Mouse (Mus musculus): ENCODE results near the gene Hoxd3.

The Hoxd3 gene

GRCm38 (mm10) chr2:74679596-74679971 is 32.1 kb upstream of the Hoxd3 start:
- DNase-seq (ENCODE audit: low read depth) = no peak

DNA sequence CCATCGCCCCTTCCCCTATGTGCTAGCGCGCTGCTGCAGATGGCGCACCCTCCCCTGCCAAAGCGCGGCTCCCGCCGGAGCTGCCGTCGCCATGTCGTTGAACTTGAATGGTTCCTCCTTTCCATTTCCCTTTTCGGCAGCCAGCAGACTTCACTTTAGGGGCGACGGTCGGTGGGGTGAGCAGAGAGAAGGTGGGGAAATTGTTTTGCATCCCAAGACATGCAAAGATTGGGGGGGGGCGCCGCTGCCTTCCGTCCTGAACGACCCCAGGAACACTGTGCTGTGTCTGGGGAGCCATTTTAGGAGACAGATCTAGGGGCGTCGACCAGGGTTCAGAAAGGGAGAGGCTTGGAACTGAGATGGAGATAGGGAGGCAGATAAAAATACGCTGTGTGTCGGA is 31.7 kb upstream of the Hoxd3 start:
- no peak for DNase-seq (ENCODE audit: low read depth)

- no peak for DNase-seq (ENCODE audit: low read depth)
Measured at GRCm38 (mm10) chr2:74680561-74681398, 30.9 kb upstream of the Hoxd3 start.

- no peak for DNase-seq (ENCODE audit: low read depth)
Measured at GRCm38 (mm10) chr2:74681594-74682531, 29.9 kb upstream of the Hoxd3 start.

- no peak for DNase-seq (ENCODE audit: low read depth)
Measured at GRCm38 (mm10) chr2:74682796-74683195, 28.9 kb upstream of the Hoxd3 start.

GRCm38 (mm10) chr2:74683471-74683951 is 28.2 kb upstream of the Hoxd3 start:
- DNase-seq (ENCODE audit: low read depth) = no peak

DNA sequence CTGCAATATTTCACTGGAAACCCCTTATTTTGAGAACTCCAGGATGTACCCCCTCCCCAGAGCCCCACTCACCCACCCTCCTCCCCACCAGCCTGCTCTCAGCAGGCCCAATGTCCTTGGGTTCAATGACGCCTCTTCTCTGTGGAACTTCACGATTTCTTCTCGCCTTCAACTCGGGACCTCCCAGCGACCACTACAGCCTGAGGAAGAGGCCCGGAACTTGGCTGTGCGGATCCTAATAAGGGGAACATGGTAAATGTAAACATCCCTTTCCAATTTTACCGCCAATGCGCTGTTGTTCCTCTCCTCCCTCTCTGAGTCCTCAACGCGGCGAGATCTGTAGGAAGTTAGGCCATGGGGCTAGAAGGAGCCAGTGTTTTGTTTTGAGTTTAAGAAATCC is 27.6 kb upstream of the Hoxd3 start:
- DNase-seq (ENCODE audit: low read depth) = no peak

DNA sequence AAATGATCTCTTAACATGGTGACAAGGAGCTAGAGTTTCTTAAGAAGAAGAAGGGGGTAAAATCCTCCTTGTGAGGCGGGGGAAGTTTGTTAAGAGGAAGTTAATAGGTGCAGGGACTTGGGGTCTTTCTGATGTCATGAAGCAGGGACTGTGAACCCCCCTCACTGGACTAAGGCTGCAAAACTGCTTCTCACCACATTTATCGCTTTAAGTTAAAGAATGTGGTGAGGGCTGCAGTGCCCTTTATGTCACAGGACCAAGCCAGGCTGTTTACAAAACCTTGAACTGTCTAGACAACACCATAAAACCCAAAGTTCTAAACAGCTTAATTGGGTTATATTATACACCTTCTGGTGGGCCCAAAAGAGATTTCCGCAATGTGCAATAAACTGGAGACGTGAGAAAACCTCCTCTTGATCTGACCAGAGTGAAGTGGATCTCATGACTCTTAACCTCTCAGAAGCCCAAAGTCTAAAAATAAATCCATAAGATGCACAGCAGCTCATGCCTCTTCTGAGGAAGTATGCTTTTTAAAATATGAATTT is 26.6 kb upstream of the Hoxd3 start:
- no peak for DNase-seq (ENCODE audit: low read depth)

DNA sequence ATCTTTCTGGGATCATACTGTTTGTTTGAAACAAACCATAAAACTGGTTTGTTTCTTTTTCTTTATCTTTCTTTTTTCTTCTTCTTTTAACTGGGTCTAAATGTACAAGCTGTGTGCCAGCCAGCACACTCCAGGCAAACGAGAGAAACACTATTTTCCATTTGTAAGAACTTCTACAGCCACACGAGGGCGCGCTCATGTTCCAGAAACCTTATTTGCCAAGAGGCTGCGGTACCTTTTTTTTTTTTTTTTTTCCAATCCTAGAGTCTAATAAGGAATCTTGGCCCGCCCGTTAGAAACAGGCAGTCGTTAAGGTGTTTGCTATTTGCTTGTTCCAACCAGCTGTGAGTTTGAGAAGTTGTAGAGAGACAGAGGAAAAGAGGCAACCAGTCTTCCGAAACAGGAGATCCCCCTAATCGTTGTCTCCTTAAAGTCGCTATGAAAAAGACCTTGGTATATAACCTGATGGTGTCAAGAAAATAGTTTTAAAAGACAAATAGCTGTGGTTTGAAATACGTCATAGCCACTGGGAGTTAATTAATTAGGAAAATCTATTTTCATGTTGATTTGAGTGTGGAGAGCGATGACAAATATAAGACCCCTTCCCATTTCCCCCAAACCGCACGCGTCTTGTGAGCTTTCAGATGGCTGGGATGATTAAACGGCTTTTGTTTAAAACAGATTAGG is 25.3 kb upstream of the Hoxd3 start:
- DNase-seq (ENCODE audit: low read depth) = peak; percentile 57

- no peak for DNase-seq (ENCODE audit: low read depth)
Measured at GRCm38 (mm10) chr2:74686988-74687697, 24.6 kb upstream of the Hoxd3 start.

- no peak for DNase-seq (ENCODE audit: low read depth)
Measured at GRCm38 (mm10) chr2:74687698-74688555, 23.8 kb upstream of the Hoxd3 start.

DNA sequence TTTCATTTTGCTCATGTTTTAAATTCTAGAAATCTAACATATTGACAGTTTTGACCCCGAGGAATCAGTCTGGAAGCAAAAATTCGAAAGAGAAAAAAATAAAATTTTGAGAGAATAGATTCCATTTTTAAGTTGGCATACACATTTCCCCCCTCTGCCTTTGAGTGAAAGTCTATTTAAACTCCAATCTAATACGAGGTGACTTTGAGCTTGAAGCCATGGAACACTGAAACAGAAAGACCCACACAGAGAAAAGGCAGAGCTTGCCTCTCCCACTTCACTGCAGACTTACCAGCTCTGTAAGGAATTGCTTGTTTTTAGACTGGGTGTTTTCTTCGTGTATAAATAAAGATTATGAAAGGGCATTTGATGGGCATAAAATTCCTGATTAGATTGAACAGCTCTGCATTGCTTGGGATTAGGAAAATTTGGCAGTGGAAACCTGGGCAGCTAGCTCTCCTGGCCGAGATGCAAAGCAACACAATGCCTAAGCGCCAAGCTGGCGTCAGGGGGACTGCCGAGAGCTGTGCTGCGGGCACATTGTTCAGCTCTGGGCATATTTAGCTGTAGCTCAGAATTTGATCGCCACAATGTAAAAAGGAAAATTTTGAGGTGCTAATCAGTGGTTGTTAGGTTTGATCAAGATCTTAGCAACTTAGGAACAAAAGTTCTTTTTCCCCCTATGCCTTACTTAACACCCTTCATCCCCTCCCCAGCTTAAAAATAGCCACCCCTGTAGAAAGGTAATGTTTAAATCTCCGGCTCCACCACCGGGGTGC is 22.7 kb upstream of the Hoxd3 start:
- no peak for DNase-seq (ENCODE audit: low read depth)

- DNase-seq (ENCODE audit: low read depth) = no peak
Measured at GRCm38 (mm10) chr2:74689574-74690337, 22.0 kb upstream of the Hoxd3 start.

DNA sequence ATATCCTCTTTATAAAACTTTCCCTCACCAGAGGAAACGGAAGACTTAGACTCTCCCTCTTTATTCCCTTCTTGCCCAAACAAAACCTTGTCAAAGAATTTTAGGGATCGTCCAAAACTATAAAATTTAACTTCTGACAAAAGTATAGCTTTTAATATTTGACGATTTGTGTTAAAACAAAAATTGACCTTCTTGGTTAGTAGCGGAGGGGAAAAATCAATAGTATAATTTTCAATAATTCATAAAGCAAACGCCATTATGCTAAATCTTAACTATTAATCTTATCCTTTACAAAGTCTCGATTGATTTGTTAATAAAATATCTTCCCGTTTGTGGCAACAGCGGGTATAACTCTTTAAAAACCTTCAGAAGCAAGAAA is 21.4 kb upstream of the Hoxd3 start:
- no peak for DNase-seq (ENCODE audit: low read depth)

- DNase-seq (ENCODE audit: low read depth) = no peak
Measured at GRCm38 (mm10) chr2:74691022-74691951, 20.4 kb upstream of the Hoxd3 start, which contains the start of gene Hoxd10. Gene Hoxd10 (plus strand): TSS chr2:74691924.

- no peak for DNase-seq (ENCODE audit: low read depth)
Measured at GRCm38 (mm10) chr2:74691995-74692807, 19.5 kb upstream of the Hoxd3 start.

Measured in induced T-regulatory cell, adult 2 months (primary cell).